Mouse (Mus musculus): Measurements from ENCODE around the gene Bpifb2. TPM values are rescaled to one million over a fixed set of nuclear protein-coding genes. Genes with fewer than 3 reads are reported as not detected.
"Not testable (repeated sequence)": the region's sequence is repeated elsewhere in the genome, so short reads cannot be mapped to it uniquely, and the experiment has no call there.

Bpifb2 gene
- total RNA-seq (2021), result not detected
- long read RNA-seq, experiment 1, result 0 reads
- long read RNA-seq, experiment 2, result 0 reads

DNA sequence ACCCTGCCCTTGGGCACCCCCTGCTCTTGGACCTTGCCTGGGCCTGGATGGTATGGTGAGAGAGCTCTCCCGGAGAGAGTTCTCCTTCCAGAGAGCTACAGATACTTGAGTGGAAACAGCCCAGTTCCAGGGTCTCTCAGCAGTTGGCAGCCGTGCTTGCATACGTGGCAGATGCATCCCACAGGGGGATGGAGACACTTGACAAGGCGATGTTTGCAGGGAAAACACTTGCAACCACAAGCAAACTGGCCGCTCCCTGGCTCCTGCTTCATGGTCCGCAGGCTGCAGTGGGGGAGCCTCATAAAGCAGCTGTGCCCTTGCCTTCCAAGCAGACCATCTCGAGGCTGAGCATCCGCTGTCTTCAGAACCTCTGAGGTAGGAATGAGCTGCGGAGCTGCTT is at the start of gene Bpifb2:
Gene Bpifb2 (plus strand): TSS at position 301 of the 400 bp plus-strand sequence.
- no peak within 1 kb of the TSS for H3K27ac ChIP-seq
- DNase-seq (ENCODE audit: low spot score in 2 of 2), result no peak
- TF ChIP-seq CTCF (conservative IDR thresholded peaks at IDR 0.05), result no peak
- H3K4me3 ChIP-seq, result no peak within 1 kb of the TSS

DNA sequence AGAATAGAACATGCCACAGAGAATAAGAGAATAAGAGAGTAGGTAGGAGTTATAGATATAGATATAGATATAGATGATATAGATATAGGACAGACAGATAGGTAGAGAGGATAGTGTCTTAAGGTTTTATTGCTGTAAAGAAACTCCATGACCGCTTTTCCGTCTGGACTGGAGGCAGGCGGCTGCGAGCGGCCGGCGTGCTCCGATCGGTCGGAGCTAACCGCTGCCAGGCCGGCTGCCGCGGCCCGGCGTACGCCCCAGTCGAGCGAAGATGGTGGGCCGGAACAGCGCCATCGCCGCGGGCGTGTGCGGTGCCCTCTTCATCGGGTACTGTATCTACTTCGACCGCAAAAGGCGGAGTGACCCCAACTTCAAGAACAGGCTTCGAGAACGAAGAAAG is 48.9 kb upstream of the Bpifb2 start:
- not testable (repeated sequence) for H3K27ac ChIP-seq; DNase-seq (ENCODE audit: low spot score in 2 of 2); H3K4me3 ChIP-seq

DNA sequence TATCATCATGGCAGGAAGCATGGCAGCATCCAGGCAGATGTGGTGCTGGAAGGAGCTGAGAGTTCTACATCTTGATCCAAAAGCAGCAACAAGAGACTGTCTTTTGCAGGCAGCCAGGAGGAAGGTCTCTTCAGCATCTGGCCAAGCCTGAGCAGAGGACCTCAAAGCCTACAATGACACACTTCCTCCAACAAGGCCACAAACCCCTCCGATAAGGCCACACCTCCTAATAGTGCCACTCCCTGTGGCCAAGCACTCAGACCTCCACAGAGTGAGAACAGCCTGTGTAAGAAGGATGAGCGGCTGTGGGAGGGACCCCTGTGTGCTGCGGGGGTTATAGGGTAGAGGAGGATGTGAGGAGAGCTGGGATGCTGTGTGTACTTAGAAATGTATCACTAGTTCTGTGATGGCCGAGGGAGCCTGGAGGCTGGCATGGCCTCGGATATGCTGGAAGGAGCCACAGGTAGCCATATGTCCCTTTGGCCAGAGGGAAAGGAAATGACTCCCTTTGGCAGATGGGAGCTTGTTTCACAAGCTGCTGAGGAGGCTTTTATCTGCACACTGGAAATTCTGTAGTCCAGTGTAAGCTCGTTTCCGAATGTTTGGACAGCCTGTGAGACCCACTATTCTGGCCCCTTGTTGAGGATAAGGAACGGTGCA is 47.5 kb upstream of the Bpifb2 start:
- no peak for TF ChIP-seq CTCF (conservative IDR thresholded peaks at IDR 0.05)
- no peak overlapping the region for H3K27ac ChIP-seq

DNA sequence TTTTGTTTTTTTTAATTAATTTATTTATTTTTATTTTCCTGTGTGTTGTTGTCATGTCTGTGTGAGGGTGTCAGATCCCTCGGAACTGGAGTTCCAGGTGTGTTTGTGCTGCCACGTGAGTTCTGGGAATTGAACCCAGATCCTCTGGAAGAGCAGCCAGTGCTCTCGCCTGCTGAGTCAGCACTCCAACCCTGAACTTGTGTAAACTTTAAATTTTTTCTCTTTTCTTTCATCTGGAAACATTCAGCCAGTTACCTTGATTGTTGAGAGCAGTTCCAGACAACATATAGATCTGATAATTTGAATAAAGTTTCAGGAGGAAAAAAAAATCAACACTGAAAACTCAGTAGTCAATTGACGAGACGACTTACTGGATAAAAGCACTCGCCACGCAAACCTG is 46.1 kb upstream of the Bpifb2 start:
- TF ChIP-seq CTCF (conservative IDR thresholded peaks at IDR 0.05), result no peak
- no peak overlapping the region for H3K4me3 ChIP-seq
- no peak for DNase-seq (ENCODE audit: low spot score in 2 of 2)
- H3K27ac ChIP-seq, result no peak overlapping the region

More for the DNA sequence above, 47.5 kb upstream of the Bpifb2 start:
- no peak for DNase-seq (ENCODE audit: low spot score in 2 of 2)
- H3K4me3 ChIP-seq, result no peak overlapping the region

DNA sequence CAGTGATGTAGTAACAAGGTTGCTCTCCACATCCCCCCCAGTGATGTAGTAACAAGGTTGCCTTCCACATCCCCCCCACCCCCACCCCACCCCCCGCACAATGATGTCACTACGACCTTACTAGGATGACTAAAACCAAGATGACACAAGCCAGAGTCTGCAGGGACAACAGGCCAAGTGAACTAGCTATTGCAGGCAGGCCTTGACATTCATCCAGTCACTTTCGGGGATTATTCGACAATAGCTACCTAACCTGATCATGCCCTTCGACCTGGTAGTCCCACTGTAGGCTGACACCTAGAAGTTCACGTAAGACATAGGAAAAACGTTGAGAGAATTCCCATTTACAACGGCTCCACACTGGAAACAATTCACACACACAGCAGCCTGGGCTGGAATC is 41.6 kb upstream of the Bpifb2 start:
- TF ChIP-seq CTCF (conservative IDR thresholded peaks at IDR 0.05), result no peak
- DNase-seq (ENCODE audit: low spot score in 2 of 2), result no peak
- no peak overlapping the region for H3K4me3 ChIP-seq
- no peak overlapping the region for H3K27ac ChIP-seq

DNA sequence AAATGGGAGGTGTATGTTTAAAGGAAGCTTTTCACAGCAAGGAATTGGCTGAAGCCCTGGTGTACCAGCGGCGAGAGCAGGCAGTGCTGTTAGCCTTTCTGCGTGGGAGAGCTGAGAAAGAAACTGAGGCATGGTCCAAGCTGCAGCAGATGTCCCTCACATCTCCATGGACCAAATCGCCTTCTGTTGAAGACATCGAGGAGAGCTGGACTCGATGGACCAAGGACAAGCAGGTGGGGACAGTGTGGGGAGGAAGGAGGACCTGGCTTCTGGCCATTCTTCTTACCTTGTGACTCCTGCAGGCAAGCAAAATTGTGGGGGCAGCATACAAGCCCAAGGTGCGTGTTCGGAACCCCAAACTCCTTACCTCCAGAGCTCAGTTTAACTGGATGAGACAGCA is 32.0 kb upstream of the Bpifb2 start:
- Histone ChIP-seq H3K27ac (no peak overlapping the region), H3K4me3 (no peak overlapping the region)
- DNase-seq (ENCODE audit: low spot score in 2 of 2), result no peak
- no peak for TF ChIP-seq CTCF (conservative IDR thresholded peaks at IDR 0.05)

DNA sequence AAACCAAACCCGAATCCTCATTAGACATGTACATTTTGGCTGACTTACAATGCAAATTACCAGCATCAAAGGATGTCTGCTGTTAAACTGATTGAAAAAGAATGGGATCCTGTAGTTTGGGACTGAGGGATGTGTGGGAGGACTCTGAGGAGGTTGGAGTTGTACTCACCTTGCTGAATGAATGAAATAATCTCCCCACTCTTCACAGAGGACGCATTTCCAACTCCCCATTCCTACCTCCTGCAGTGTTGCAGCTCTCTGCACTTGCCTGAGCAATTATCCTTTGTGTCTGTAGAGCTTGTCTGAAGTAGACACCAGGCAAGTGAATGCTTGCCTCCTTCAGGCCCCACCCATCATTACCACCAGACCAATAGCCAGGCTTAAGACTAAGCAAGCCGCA is 26.5 kb upstream of the Bpifb2 start:
- Histone ChIP-seq H3K27ac (no peak overlapping the region), H3K4me3 (no peak overlapping the region)
- no peak for DNase-seq (ENCODE audit: low spot score in 2 of 2)
- no peak for TF ChIP-seq CTCF (conservative IDR thresholded peaks at IDR 0.05)

DNA sequence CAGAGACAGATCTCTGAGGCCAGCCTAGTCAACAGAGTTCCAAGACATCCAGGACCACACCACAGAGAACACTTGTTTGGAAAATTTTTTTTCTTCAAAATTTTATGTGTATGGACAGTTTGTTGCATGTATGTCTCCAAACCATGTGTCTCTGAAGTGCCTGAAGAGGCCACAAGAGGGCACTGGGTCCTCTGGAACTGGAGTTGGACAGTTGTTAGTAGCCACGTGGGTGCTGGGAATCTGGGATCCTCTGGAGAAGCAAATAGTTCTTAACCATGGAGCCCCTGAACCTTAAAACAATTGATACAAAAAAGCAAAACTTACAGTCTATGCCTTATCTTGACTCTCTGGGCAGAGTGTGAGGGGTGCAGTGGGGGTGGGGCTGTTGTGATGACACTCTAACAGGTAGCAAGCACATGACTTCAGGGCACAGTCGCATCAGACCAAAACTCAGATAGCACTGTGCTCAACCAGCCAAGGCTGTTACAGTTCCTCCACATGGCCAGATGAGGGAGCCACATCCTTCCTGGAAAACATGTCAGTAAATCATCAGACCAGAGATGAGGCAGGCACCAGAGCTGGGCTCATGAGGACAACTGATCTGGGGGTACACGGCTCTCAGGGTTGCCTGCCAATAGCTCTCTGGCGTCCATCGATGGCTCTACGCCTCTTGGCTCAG is 24.4 kb upstream of the Bpifb2 start:
- no peak for TF ChIP-seq CTCF (conservative IDR thresholded peaks at IDR 0.05)
- no peak overlapping the region for H3K4me3 ChIP-seq
- no peak for DNase-seq (ENCODE audit: low spot score in 2 of 2)
- H3K27ac ChIP-seq, result no peak overlapping the region

DNA sequence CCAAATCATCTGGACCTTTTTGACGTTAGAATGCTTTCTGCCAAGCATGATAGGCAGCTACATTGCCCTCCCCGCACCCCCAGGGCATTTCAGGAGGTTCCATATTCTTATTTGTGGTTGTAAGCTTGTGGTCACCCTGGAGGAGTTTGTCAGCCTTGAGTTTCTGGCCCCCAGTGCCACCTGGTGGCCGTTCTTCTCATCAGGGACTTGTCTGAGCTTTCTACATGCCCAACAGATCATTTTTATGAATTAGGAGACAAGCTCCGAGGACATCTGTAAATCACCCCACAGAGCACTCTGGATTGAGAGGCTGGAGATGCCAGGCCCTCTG is 23.9 kb upstream of the Bpifb2 start:
- TF ChIP-seq CTCF (conservative IDR thresholded peaks at IDR 0.05), result peak; percentile 78
- no peak overlapping the region for H3K27ac ChIP-seq

DNA sequence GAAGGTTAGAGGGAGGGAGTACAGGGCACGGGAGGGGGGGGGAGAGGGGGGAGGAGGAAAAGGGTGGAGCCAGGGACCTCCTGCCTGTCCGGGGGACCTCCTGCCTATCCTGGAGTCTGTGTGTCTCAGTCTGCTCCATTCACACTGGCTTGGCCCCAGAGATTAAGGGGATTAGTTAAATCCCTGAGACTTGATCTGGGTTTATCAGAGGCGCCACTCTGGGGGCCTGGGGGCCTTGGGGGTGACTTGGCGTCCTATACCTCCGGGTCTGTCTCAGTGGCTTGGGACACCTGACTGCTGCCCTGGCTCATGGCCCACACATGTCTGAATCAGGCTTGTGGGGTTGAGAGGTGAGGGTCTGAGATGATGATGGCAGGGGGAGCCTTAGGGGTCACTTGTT is 21.3 kb upstream of the Bpifb2 start:
- no peak for DNase-seq (ENCODE audit: low spot score in 2 of 2)
- no peak for TF ChIP-seq CTCF (conservative IDR thresholded peaks at IDR 0.05)

More for the DNA sequence above, 23.9 kb upstream of the Bpifb2 start:
- peak; percentile 42 to 67 for DNase-seq (ENCODE audit: low spot score in 2 of 2)
- H3K4me3 ChIP-seq, result no peak overlapping the region

DNA sequence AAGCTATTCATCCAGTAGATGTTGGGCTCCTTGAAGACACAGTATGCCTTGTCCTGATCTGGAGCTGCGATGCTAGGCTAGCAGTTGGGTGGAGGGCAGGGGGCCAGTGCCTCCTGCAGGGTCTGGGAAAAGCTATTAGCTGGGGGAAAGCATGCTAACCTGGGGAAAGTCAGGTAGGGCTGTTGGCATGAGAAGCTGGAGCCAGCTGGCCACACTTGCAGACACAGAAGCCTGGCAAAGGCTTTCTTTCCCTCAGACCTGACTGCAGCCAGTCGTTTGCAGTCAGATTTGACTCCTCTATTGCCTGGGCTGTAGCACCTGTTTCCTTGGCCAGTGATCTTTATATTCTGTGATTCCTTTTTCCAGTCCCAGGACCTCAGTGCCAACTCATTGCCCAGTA is 15.3 kb upstream of the Bpifb2 start:
- DNase-seq (ENCODE audit: low spot score in 2 of 2), result no peak
- Histone ChIP-seq H3K27ac (no peak overlapping the region), H3K4me3 (no peak overlapping the region)
- TF ChIP-seq CTCF (conservative IDR thresholded peaks at IDR 0.05), result no peak

More for the DNA sequence above, 21.3 kb upstream of the Bpifb2 start:
- Histone ChIP-seq H3K27ac (no peak overlapping the region), H3K4me3 (no peak overlapping the region)

DNA sequence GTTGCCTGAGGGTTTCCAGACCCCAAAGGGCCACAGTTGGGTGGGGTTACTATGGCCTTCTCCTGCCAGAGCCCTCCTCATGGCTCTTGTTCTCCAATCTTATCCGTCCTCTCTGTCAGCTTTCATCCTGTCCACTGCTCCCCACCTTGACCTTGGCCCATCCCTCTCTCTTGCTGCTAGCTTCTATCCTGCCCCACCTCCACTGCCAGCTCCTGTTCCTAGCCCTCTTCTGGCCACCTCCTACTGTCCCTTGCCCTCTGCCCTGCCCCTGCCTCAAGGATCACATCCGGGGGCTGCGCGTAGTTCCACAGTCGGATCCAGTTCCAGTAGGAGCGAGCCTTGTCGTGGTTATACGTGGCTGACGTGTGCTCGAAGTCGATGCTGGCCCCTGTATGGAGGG is 14.5 kb upstream of the Bpifb2 start:
- Histone ChIP-seq H3K4me3 (no peak overlapping the region), H3K27ac (no peak overlapping the region)
- no peak for TF ChIP-seq CTCF (conservative IDR thresholded peaks at IDR 0.05)
- no peak for DNase-seq (ENCODE audit: low spot score in 2 of 2)

DNA sequence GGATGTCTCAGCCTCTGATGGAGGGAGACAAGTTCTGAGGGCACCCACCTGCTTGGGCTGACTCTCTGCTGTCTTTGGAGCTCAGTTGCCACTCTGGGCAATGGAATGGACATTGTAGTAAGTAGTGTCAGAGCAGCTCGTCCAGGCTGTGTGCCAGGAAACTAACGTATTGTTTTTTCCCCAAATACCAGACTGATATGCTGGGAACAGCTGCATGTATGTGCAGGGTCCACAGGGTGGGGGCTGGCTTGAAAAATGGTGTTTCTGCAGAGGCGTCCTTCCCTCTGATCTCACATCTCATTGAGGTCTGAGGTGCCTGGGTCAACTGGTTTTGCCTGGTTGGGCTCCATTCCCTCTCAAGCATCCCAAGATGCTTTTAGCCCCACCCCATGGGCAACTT is 14.1 kb upstream of the Bpifb2 start:
- TF ChIP-seq CTCF (conservative IDR thresholded peaks at IDR 0.05), result no peak
- no peak overlapping the region for H3K27ac ChIP-seq
- H3K4me3 ChIP-seq, result no peak overlapping the region
- DNase-seq (ENCODE audit: low spot score in 2 of 2), result no peak

DNA sequence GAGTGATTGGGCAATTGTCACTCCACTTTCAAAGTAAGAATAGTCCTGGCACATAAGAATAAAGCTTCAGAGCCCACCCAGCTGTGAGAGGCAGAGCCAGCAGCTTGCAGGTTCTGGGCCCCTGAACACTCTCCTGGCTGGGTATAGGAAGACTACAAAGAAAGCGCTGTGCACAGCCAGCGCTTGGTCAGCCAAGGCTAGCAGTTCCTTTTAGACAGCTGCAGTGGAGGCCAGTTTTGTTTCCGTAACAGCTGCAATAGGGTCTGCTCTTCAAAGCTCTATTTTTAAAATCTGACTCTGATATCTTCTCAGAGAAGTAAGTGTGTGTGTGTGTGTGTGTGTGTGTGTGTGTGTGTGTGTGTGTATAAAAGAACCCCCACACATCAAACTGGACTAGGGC is 12.9 kb upstream of the Bpifb2 start:
- no peak for TF ChIP-seq CTCF (conservative IDR thresholded peaks at IDR 0.05)
- H3K4me3 ChIP-seq, result no peak overlapping the region
- DNase-seq (ENCODE audit: low spot score in 2 of 2), result no peak
- H3K27ac ChIP-seq, result no peak overlapping the region
